Mouse (Mus musculus) spleen, adult 2 months (tissue): ENCODE measurements around the gene 1700034J05Rik. TPM values are rescaled to one million over a fixed set of nuclear protein-coding genes. Genes with fewer than 3 reads are reported as not detected.

ENCODE experiments used
- DNase-seq, 2 experiments: peaks; one replicate each; pipeline versions ENCODE4 v3.0.0 to v3.0.0-alpha.2; 2012 to 2021; ENCODE audit warnings: low spot score in 2 of 2, low read depth in 1 of 2
- H3K27ac ChIP-seq: fragments of 200-500 bp; 2 replicates; pipeline ENCODE4 v1.5.1; 2012; ENCODE audit warnings: low read length, inconsistent platforms; ENCODE audit not compliant: insufficient read depth
- H3K27me3 ChIP-seq: fragments of 200-500 bp; 2 replicates; pipeline ENCODE4 v1.6.1; 2012; ENCODE audit warnings: mild to moderate bottlenecking, moderate library complexity, low read length, inconsistent platforms; ENCODE audit not compliant: control insufficient read depth, insufficient read depth
- H3K36me3 ChIP-seq: fragments of 200-500 bp; 2 replicates; pipeline ENCODE4 v1.6.1; 2012; ENCODE audit warnings: mild to moderate bottlenecking, low read length, inconsistent platforms; ENCODE audit not compliant: control insufficient read depth, insufficient read depth
- H3K4me1 ChIP-seq: fragments of 200-500 bp; 2 replicates; pipeline ENCODE4 v1.6.1; 2011; ENCODE audit warnings: inconsistent platforms; ENCODE audit not compliant: control insufficient read depth, insufficient read depth, insufficient read length
- H3K4me3 ChIP-seq: fragments of 200-500 bp; 2 replicates; pipeline ENCODE4 v1.5.1; 2011; ENCODE audit warnings: mild to moderate bottlenecking, inconsistent platforms; ENCODE audit not compliant: insufficient read depth, insufficient read length; ENCODE audit errors: extremely low read depth
- CTCF ChIP-seq: fragments of 200-500 bp; IDR thresholded peaks from 2 replicates; pipeline ENCODE4 v1.5.1; 2011; ENCODE audit warnings: mild to moderate bottlenecking, inconsistent platforms; ENCODE audit not compliant: insufficient read depth, insufficient read length, insufficient replicate concordance; ENCODE audit errors: extremely low read depth
- POLR2A ChIP-seq: fragments of 200-500 bp; IDR thresholded peaks from 2 replicates; pipeline ENCODE4 v1.6.1; 2011; ENCODE audit warnings: low read depth, low read length, inconsistent platforms
- WGBS: fragments of 180-500 bp; shearing (Covaris S2); methylation state at CpG from one replicate; pipeline ENCODE4 v1.1.7; 2018; 5-methylcytosine and 5-hydroxymethylcytosine counted together
- polyA plus RNA-seq: library from polyadenylated mRNA; depleted of rRNA; stranded (reverse); fragments of >200 nt; gene quantifications from 2 replicates; pipeline ENCODE4 v1.2.3, GENCODE M21; 2012

Gene 1700034J05Rik
- polyA plus RNA-seq, 1 experiment: not detected

GRCm38 (mm10) chr6:146928108-146928507, 26.1 kb downstream of the 1700034J05Rik start:
- Histone ChIP-seq H3K36me3 (no peaks in the 10 kb centered on the region), H3K4me3 (no peak overlapping the region), H3K27ac (peak overlapping the region; percentile 2; the same call in 1 of the 2 replicates), H3K4me1 (no peaks in the 10 kb centered on the region), H3K27me3 (no peaks in the 10 kb centered on the region)
- 75% methylated on average over 3 of the region's 3 CpGs for WGBS
- TF ChIP-seq CTCF (no peak), POLR2A (no peak)
- no peak for DNase-seq

GRCm38 (mm10) chr6:146926415-146926980, 27.7 kb downstream of the 1700034J05Rik start:
- TF ChIP-seq POLR2A (no peak), CTCF (no peak)
- Histone ChIP-seq H3K36me3 (no peaks in the 10 kb centered on the region), H3K4me1 (no peaks in the 10 kb centered on the region), H3K27me3 (no peaks in the 10 kb centered on the region), H3K27ac (no peak overlapping the region), H3K4me3 (no peak overlapping the region)
- DNase-seq: no peak
- WGBS: 84% methylated on average over 5 of the region's 5 CpGs

- Histone ChIP-seq H3K27ac (no peak overlapping the region), H3K4me3 (no peak overlapping the region), H3K4me1 (no peaks in the 10 kb centered on the region), H3K27me3 (no peaks in the 10 kb centered on the region), H3K36me3 (no peaks in the 10 kb centered on the region)
- no peak for TF ChIP-seq POLR2A
- no peak for TF ChIP-seq CTCF
- 88% methylated on average over 6 of the region's 6 CpGs for WGBS
- DNase-seq: no peak
Observed at GRCm38 (mm10) chr6:146918341-146918740, 35.9 kb downstream of the 1700034J05Rik start.

GRCm38 (mm10) chr6:146917396-146917795, 36.8 kb downstream of the 1700034J05Rik start:
- H3K27me3 ChIP-seq: no peaks in the 10 kb centered on the region
- 84% methylated on average over 3 of the region's 3 CpGs for WGBS
- H3K4me1 ChIP-seq: no peaks in the 10 kb centered on the region; the same call in 1 of the 2 replicates
- H3K36me3 ChIP-seq: no peaks in the 10 kb centered on the region
- TF ChIP-seq POLR2A: no peak
- no peak for TF ChIP-seq CTCF
- no peak for DNase-seq
- H3K4me3 ChIP-seq: no peak overlapping the region
- H3K27ac ChIP-seq: no peak overlapping the region

GRCm38 (mm10) chr6:146915808-146916207, 38.4 kb downstream of the 1700034J05Rik start:
- H3K27ac ChIP-seq: no peak overlapping the region
- WGBS: 93% methylated on average over 1 of the region's 1 CpGs
- H3K27me3 ChIP-seq: no peaks in the 10 kb centered on the region
- no peak for DNase-seq
- no peaks in the 10 kb centered on the region for H3K36me3 ChIP-seq
- TF ChIP-seq CTCF (no peak), POLR2A (no peak)
- H3K4me3 ChIP-seq: no peak overlapping the region
- H3K4me1 ChIP-seq: no peaks in the 10 kb centered on the region; the same call in 1 of the 2 replicates

GRCm38 (mm10) chr6:146913489-146914198, 40.6 kb downstream of the 1700034J05Rik start:
- Histone ChIP-seq H3K27ac (0 out of 2 replicates have a peak overlapping the region, but pooled peaks have one; percentile 4), H3K27me3 (no peaks in the 10 kb centered on the region), H3K36me3 (no peaks in the 10 kb centered on the region), H3K4me3 (no peak overlapping the region), H3K4me1 (no peaks in the 10 kb centered on the region; the same call in 1 of the 2 replicates)
- no peak for TF ChIP-seq POLR2A
- no peak for TF ChIP-seq CTCF
- 54% methylated on average over 4 of the region's 4 CpGs for WGBS
- no peak for DNase-seq

GRCm38 (mm10) chr6:146912835-146913488, 41.3 kb downstream of the 1700034J05Rik start:
- H3K4me3 ChIP-seq: no peak overlapping the region
- whole genome bisulfite sequencing: 13% methylated on average over 3 of the region's 3 CpGs
- no peak for DNase-seq

More at GRCm38 (mm10) chr6:146912835-146913488, 41.3 kb downstream of the 1700034J05Rik start:
- H3K27ac ChIP-seq: 0 out of 2 replicates have a peak overlapping the region, but pooled peaks have one; percentile 4
- no peaks in the 10 kb centered on the region for H3K27me3 ChIP-seq
- H3K36me3 ChIP-seq: no peaks in the 10 kb centered on the region
- TF ChIP-seq POLR2A (no peak), CTCF (no peak)
- peaks cover 2% of the 10 kb centered on the region; the same call in 1 of the 2 replicates for H3K4me1 ChIP-seq
